Mouse (Mus musculus) midbrain, embryonic 15.5 days (tissue): ENCODE results near the gene Rab3a. TPM values are rescaled to one million over a fixed set of nuclear protein-coding genes. Genes with fewer than 3 reads are reported as not detected.

ENCODE experiments used
- ATAC-seq: fragments of 200-750 bp; cut with Nextera tagmentation; replicated peaks from 2 replicates; pipeline ENCODE4 v1.8.0; 2017; ENCODE audit warnings: moderate TSS enrichment
- H3K27ac ChIP-seq: fragments of 300-500 bp; sonication (generic); 2 replicates; pipeline ENCODE4 v1.5.1; 2015; ENCODE audit warnings: mild to moderate bottlenecking, inconsistent platforms
- H3K27me3 ChIP-seq: fragments of 300-500 bp; sonication (generic); replicated peaks from 2 replicates; pipeline ENCODE4 v1.6.1; 2015; ENCODE audit warnings: inconsistent platforms
- H3K36me3 ChIP-seq: fragments of 300-500 bp; sonication (generic); replicated peaks from 2 replicates; pipeline ENCODE4 v1.6.1; 2015; ENCODE audit warnings: inconsistent platforms
- H3K4me1 ChIP-seq: fragments of 300-500 bp; sonication (generic); 2 replicates; pipeline ENCODE4 v1.6.1; 2015; ENCODE audit warnings: inconsistent platforms
- H3K4me2 ChIP-seq: fragments of 300-500 bp; sonication (generic); 2 replicates; pipeline ENCODE4 v1.6.1; 2015; ENCODE audit warnings: inconsistent platforms, mild to moderate bottlenecking, moderate library complexity
- H3K4me3 ChIP-seq: fragments of 300-500 bp; sonication (generic); 2 replicates; pipeline ENCODE4 v1.5.1; 2015; ENCODE audit warnings: mild to moderate bottlenecking, inconsistent platforms
- H3K9ac ChIP-seq: fragments of 300-500 bp; sonication (generic); 2 replicates; pipeline ENCODE4 v1.6.1; 2015; ENCODE audit warnings: mild to moderate bottlenecking, inconsistent platforms
- H3K9me3 ChIP-seq: fragments of 300-500 bp; sonication (generic); 2 replicates; pipeline ENCODE4 v1.6.1; 2016; ENCODE audit warnings: inconsistent platforms
- WGBS: fragments of 180-500 bp; shearing (Covaris S2); methylation state at CpG from one replicate; pipeline ENCODE4 v1.1.7; 2015; ENCODE audit warnings: mixed read lengths; 5-methylcytosine and 5-hydroxymethylcytosine counted together
- polyA plus RNA-seq: library from polyadenylated mRNA; unstranded; fragments of >200 nt; fragmentation: Nextera tagmentation; extraction: Ambion mirVana; gene quantifications from 2 replicates; pipeline ENCODE4 v1.2.1, GENCODE M21; 2015

Gene Rab3a
- 473 and 487 TPM in 2 replicates for polyA plus RNA-seq

- H3K4me2 ChIP-seq: peak within 1 kb of the TSS; percentile 57
- 8% methylated on average over 37 of the region's 37 CpGs for WGBS
- H3K36me3 ChIP-seq: peaks cover 16% of the 10 kb centered on the region; the same call in 1 of the 2 replicates
- H3K27me3 ChIP-seq: 0 out of 2 replicates have a peak, but pooled peaks cover 6% of the 10 kb centered on the region
- H3K9ac ChIP-seq: peak within 1 kb of the TSS; percentile 83
- peak within 1 kb of the TSS; percentile 92 for H3K27ac ChIP-seq
- ATAC-seq: peak; percentile 98
- no peaks in the 10 kb centered on the region for H3K9me3 ChIP-seq
- peaks cover 41% of the 10 kb centered on the region for H3K4me1 ChIP-seq
- H3K4me3 ChIP-seq: peak within 1 kb of the TSS; percentile 71
Observed at GRCm38 (mm10) chr8:70754043-70754870, at the start of gene Rab3a. Gene Rab3a (plus strand): TSS chr8:70754679.

GRCm38 (mm10) chr8:70708281-70708680 is 46.2 kb upstream of the Rab3a start:
- Histone ChIP-seq H3K27me3 (no peaks in the 10 kb centered on the region), H3K4me1 (peaks cover 5% of the 10 kb centered on the region; the same call in 1 of the 2 replicates), H3K4me2 (no peak overlapping the region), H3K36me3 (no peaks in the 10 kb centered on the region), H3K27ac (no peak overlapping the region), H3K9ac (no peak overlapping the region), H3K9me3 (no peaks in the 10 kb centered on the region), H3K4me3 (no peak overlapping the region)
- WGBS: 89% methylated on average over 14 of the region's 14 CpGs
- ATAC-seq: no peak

DNA sequence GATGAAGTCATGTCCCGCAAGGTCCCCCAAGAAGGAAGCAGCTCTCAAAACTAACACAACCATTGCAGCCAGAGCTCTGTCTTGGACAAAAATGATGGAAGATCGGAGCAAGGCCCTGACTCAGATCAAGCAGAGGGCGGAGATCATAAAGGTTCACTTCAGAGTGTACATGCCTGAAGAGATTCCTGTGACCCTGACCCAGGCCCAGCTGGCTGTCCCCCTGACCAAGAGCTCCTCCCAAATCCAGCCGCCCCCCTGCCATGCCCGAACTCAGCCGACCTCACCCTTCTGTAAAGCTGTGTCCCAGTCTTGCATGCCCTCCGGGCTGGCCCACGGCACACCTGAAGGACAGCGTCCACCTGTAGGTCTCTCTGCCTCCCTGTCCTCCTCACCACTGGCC is 44.7 kb upstream of the Rab3a start:
- WGBS: 93% methylated on average over 9 of the region's 9 CpGs
- H3K27ac ChIP-seq: no peak overlapping the region
- no peaks in the 10 kb centered on the region for H3K4me1 ChIP-seq
- no peaks in the 10 kb centered on the region for H3K9me3 ChIP-seq
- no peaks in the 10 kb centered on the region for H3K36me3 ChIP-seq
- no peak overlapping the region for H3K4me3 ChIP-seq
- no peak overlapping the region for H3K4me2 ChIP-seq
- no peak overlapping the region for H3K9ac ChIP-seq
- no peak for ATAC-seq
- no peaks in the 10 kb centered on the region for H3K27me3 ChIP-seq

GRCm38 (mm10) chr8:70710296-70710695 is 44.2 kb upstream of the Rab3a start:
- H3K27ac ChIP-seq: no peak overlapping the region
- ATAC-seq: no peak
- WGBS: 89% methylated on average over 1 of the region's 1 CpGs
- no peaks in the 10 kb centered on the region for H3K36me3 ChIP-seq
- no peaks in the 10 kb centered on the region for H3K4me1 ChIP-seq
- H3K4me2 ChIP-seq: no peak overlapping the region
- H3K9me3 ChIP-seq: no peaks in the 10 kb centered on the region
- no peaks in the 10 kb centered on the region for H3K27me3 ChIP-seq
- no peak overlapping the region for H3K9ac ChIP-seq
- H3K4me3 ChIP-seq: no peak overlapping the region

DNA sequence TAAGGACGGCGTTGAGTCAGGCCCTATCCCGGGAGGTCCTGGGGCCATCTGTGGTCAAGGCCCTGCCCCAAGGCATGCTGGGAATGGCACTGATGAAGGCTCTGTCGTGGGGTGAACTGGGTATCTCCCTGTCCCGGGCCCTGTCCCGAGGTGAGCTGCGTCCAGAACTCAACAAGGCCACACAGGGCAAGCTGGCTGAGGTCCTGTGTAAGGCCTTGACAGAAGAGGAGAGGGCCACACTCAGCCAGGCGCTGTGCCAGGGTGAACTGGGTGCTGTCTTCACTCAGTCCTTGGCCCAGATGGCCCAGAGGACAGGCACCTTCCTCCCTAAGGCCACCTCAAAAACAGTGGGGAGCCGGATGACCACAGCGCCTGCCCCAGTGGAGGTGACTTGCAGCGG is 43.4 kb upstream of the Rab3a start:
- no peak for ATAC-seq
- 90% methylated on average over 11 of the region's 11 CpGs for WGBS

GRCm38 (mm10) chr8:70713991-70714390 is 40.5 kb upstream of the Rab3a start:
- Histone ChIP-seq H3K4me3 (no peak overlapping the region), H3K36me3 (no peaks in the 10 kb centered on the region), H3K9me3 (no peaks in the 10 kb centered on the region), H3K27me3 (no peaks in the 10 kb centered on the region), H3K4me1 (no peaks in the 10 kb centered on the region), H3K4me2 (no peak overlapping the region), H3K9ac (no peak overlapping the region), H3K27ac (no peak overlapping the region)
- 82% methylated on average over 7 of the region's 7 CpGs for WGBS
- ATAC-seq: no peak

More for the DNA sequence above, 43.4 kb upstream of the Rab3a start:
- Histone ChIP-seq H3K27ac (no peak overlapping the region), H3K9me3 (no peaks in the 10 kb centered on the region), H3K4me3 (no peak overlapping the region), H3K36me3 (no peaks in the 10 kb centered on the region), H3K9ac (no peak overlapping the region), H3K27me3 (no peaks in the 10 kb centered on the region), H3K4me1 (no peaks in the 10 kb centered on the region), H3K4me2 (no peak overlapping the region)

GRCm38 (mm10) chr8:70715086-70715485 is 39.4 kb upstream of the Rab3a start:
- no peak for ATAC-seq
- 76% methylated on average over 2 of the region's 2 CpGs for WGBS
- H3K36me3 ChIP-seq: no peaks in the 10 kb centered on the region

DNA sequence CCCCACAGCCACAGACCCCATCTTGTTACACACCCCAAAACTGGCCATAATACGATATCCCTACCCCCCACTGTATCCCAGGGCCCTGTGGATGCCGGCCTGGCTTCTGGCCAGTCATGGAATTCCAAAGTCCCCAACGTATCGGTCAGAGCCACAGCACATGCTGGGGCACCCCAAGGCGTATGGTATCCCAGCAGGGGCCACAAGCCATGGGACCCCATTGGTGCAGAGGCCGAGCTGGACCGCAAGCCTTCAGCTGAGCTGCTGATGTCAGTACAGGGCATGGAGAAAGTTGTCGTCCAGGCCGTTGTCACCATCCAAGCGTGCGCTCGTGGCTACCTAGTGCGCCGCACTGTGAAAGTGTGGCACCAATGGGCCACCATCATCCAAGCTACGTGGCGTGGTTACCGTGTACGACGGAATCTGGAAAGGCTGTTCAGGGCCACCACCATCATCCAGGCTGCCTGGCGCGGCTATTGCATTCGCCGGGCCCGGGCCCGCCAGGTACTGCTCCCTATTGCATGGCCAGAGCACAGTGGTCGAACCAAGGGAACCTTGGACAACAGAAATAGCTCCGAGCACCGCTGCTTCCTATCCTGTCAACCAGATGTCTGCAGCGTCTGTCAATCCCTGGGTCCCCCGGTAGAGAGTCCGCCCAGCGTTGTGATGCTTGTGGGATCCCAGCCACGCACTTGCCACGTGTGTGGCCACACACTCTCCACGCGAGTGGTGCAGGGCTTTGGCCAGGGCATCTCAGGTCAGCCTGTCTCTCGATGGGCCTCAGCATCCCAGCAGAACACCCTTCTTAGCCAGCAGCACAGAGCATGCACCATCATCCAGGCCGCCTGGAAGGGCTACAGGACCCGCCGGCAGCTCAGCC is 37.7 kb upstream of the Rab3a start:
- Histone ChIP-seq H3K4me1 (no peaks in the 10 kb centered on the region), H3K27me3 (no peaks in the 10 kb centered on the region), H3K36me3 (no peaks in the 10 kb centered on the region), H3K4me3 (no peak overlapping the region), H3K9me3 (no peaks in the 10 kb centered on the region), H3K9ac (no peak overlapping the region), H3K4me2 (no peak overlapping the region), H3K27ac (no peak overlapping the region)
- WGBS: 85% methylated on average over 40 of the region's 40 CpGs
- no peak for ATAC-seq

More at GRCm38 (mm10) chr8:70715086-70715485, 39.4 kb upstream of the Rab3a start:
- no peak overlapping the region for H3K4me2 ChIP-seq
- H3K4me1 ChIP-seq: no peaks in the 10 kb centered on the region
- no peaks in the 10 kb centered on the region for H3K9me3 ChIP-seq
- no peak overlapping the region for H3K9ac ChIP-seq
- H3K4me3 ChIP-seq: no peak overlapping the region
- no peak overlapping the region for H3K27ac ChIP-seq
- H3K27me3 ChIP-seq: no peaks in the 10 kb centered on the region

DNA sequence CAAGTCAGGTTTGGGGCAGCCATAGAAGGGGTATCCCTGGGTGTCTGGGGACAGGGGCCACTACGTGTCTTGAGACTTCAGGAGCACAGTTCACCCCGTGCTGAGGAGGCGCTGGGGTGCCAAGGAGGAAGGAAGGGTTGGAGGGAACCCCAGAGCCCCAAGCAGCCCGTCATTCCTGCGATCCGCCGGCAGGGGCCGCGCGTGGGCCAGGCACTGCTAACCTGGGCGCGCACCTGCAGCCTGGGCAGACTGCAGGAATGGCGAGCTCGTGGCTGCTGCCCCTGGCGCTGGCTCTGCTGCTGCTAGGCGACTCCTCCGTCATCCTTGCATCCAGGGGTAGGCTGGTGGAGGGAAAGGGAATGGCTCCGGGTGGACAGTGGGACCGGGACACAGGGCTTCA is 36.2 kb upstream of the Rab3a start, which contains the start of gene Gm3336:
Gene Gm3336 (plus strand): TSS at position 247 of the 400 bp plus-strand sequence.
- Histone ChIP-seq H3K4me3 (no peak within 1 kb of the TSS), H3K9ac (no peak within 1 kb of the TSS), H3K27me3 (no peaks in the 10 kb centered on the region), H3K36me3 (no peaks in the 10 kb centered on the region), H3K27ac (no peak within 1 kb of the TSS), H3K9me3 (no peaks in the 10 kb centered on the region), H3K4me2 (peak within 1 kb of the TSS; percentile 23; the same call in 1 of the 2 replicates), H3K4me1 (no peaks in the 10 kb centered on the region)
- no peak; the same call in 1 of the 2 replicates for ATAC-seq
- 4% methylated on average over 19 of the region's 19 CpGs for WGBS

- H3K36me3 ChIP-seq: no peaks in the 10 kb centered on the region
- H3K27me3 ChIP-seq: no peaks in the 10 kb centered on the region
- no peaks in the 10 kb centered on the region for H3K4me1 ChIP-seq
- no peak overlapping the region for H3K4me3 ChIP-seq
- no peak overlapping the region for H3K4me2 ChIP-seq
- H3K9me3 ChIP-seq: no peaks in the 10 kb centered on the region
- 69% methylated on average over 9 of the region's 9 CpGs for WGBS
- H3K9ac ChIP-seq: no peak overlapping the region
- H3K27ac ChIP-seq: no peak overlapping the region
- ATAC-seq: no peak
Observed at GRCm38 (mm10) chr8:70719796-70720270, 34.6 kb upstream of the Rab3a start.

- Histone ChIP-seq H3K27ac (no peak overlapping the region), H3K4me1 (no peaks in the 10 kb centered on the region), H3K36me3 (no peaks in the 10 kb centered on the region), H3K4me3 (no peak overlapping the region), H3K9ac (no peak overlapping the region), H3K9me3 (no peaks in the 10 kb centered on the region), H3K27me3 (no peaks in the 10 kb centered on the region), H3K4me2 (no peak overlapping the region)
- 6% methylated on average over 3 of the region's 3 CpGs for WGBS
- ATAC-seq: peak; percentile 60
Observed at GRCm38 (mm10) chr8:70720739-70721138, 33.7 kb upstream of the Rab3a start.

GRCm38 (mm10) chr8:70721601-70722000 is 32.9 kb upstream of the Rab3a start:
- Histone ChIP-seq H3K36me3 (no peaks in the 10 kb centered on the region), H3K27ac (no peak overlapping the region), H3K4me1 (no peaks in the 10 kb centered on the region), H3K27me3 (peaks cover 6% of the 10 kb centered on the region; the same call in 1 of the 2 replicates), H3K4me2 (no peak overlapping the region), H3K9me3 (no peaks in the 10 kb centered on the region), H3K9ac (no peak overlapping the region), H3K4me3 (no peak overlapping the region)
- no peak for ATAC-seq
- WGBS: 86% methylated on average over 8 of the region's 8 CpGs
